Mouse (Mus musculus): ENCODE measurements around the gene BC025920.

GRCm38 (mm10) chr10:81598871-81599270 lies 7.2 kb upstream of the BC025920 start:
- TF ChIP-seq GATA1 (IDR thresholded peaks at IDR 0.05; ENCODE audit: borderline replicate concordance, low read length) (no peak), FLI1 (IDR thresholded peaks at IDR 0.05; ENCODE audit: low read length) (no peak)

Measured in megakaryocyte, embryonic 14.5 days (primary cell).